Mouse (Mus musculus) limb, embryonic 11.5 days (tissue): Measurements from ENCODE around the gene H2-Aa. TPM values are rescaled to one million over a fixed set of nuclear protein-coding genes. Genes with fewer than 3 reads are reported as not detected.

ENCODE experiments used
- ATAC-seq: fragments of 200-750 bp; cut with Nextera tagmentation; 2 replicates; pipeline ENCODE4 v1.8.0; 2017; ENCODE audit warnings: low read depth; ENCODE audit not compliant: insufficient number of reproducible peaks, low FRiP score, low TSS enrichment
- DNase-seq: peaks from one replicate; pipeline ENCODE4 v3.0.0-alpha.2; 2015; ENCODE audit warnings: low spot score
- H3K27ac ChIP-seq: fragments of 300-500 bp; sonication (generic); replicated peaks from 2 replicates; pipeline ENCODE4 v1.5.1; 2014; ENCODE audit warnings: low read depth, mild to moderate bottlenecking, low read length
- H3K27me3 ChIP-seq: fragments of 300-500 bp; sonication (generic); 2 replicates; pipeline ENCODE4 v1.6.1; 2014; ENCODE audit warnings: mild to moderate bottlenecking, low read length, mixed read lengths; ENCODE audit not compliant: control insufficient read depth, insufficient read depth
- H3K36me3 ChIP-seq: fragments of 300-500 bp; sonication (generic); 2 replicates; pipeline ENCODE4 v1.6.1; 2014; ENCODE audit warnings: mild to moderate bottlenecking, low read length, moderate library complexity, mixed read lengths; ENCODE audit not compliant: control insufficient read depth, insufficient read depth
- H3K4me1 ChIP-seq: fragments of 300-500 bp; sonication (generic); 2 replicates; pipeline ENCODE4 v1.6.1; 2014; ENCODE audit warnings: low read length, mixed read lengths; ENCODE audit not compliant: control insufficient read depth, insufficient read depth
- H3K4me2 ChIP-seq: fragments of 300-500 bp; sonication (generic); 2 replicates; pipeline ENCODE4 v1.6.1; 2014; ENCODE audit warnings: low read depth, mild to moderate bottlenecking, moderate library complexity; ENCODE audit not compliant: severe bottlenecking
- H3K4me3 ChIP-seq: fragments of 300-500 bp; sonication (generic); 2 replicates; pipeline ENCODE4 v1.5.1; 2014; ENCODE audit warnings: low read depth, low read length
- H3K9ac ChIP-seq: fragments of 300-500 bp; sonication (generic); 2 replicates; pipeline ENCODE4 v1.6.1; 2014; ENCODE audit warnings: mild to moderate bottlenecking, low read length
- H3K9me3 ChIP-seq: fragments of 300-500 bp; sonication (generic); 2 replicates; pipeline ENCODE4 v1.6.1; 2016; ENCODE audit warnings: low read length; ENCODE audit not compliant: control insufficient read depth
- WGBS: fragments of 180-500 bp; shearing (Covaris S2); extraction: QIAGEN DNeasy Blood & Tissue Kit; methylation state at CpG from one replicate; pipeline ENCODE4 v1.1.7; 2014; 5-methylcytosine and 5-hydroxymethylcytosine counted together
- polyA plus RNA-seq: library from polyadenylated mRNA; unstranded; fragments of >200 nt; fragmentation: Nextera tagmentation; extraction: Ambion mirVana; gene quantifications from 2 replicates; pipeline ENCODE4 v1.2.1, GENCODE M21; 2014

The H2-Aa gene
- polyA plus RNA-seq, 1 experiment from 2014 or later: not detected

DNA sequence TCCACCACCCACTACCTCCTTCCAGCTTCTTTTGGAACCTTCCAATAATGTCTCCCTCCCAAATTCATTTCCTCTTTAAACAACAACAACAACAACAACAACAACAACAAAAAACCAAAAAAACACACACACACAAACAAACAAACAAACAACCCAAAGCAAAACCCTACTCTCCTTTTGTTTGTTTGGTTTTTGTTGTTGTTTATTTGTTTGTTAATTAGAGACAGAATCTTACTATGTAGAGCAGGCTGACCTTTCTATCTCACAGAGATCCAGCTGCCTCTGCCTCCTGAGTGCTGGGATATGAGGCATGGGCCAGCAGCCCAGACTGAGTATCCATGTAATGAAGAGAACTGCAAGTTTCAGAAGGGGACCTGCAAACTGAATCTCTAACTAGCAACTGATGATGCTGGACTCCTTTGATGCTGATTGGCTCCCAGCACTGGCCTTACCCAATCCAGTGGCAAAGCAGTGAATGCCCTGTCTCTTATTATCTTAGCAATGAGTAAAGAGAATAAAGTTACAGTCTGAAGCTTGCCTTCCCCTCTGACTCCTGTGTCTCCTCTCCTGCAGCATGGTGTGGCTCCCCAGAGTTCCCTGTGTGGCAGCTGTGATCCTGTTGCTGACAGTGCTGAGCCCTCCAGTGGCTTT, 17.9 kb upstream of the H2-Aa start, which contains the start of gene H2-Eb1:
Gene H2-Eb1, plus strand, starts transcription at position 488 of the 651 bp plus-strand sequence.
- no peaks in the 10 kb centered on the region for H3K4me1 ChIP-seq
- no peak within 1 kb of the TSS for H3K27ac ChIP-seq
- H3K9me3 ChIP-seq: no peaks in the 10 kb centered on the region
- ATAC-seq (peak; percentile 39; the same call in 1 of the 2 replicates), DNase-seq (peak; percentile 84)
- H3K4me2 ChIP-seq: no peak within 1 kb of the TSS
- no peaks in the 10 kb centered on the region for H3K36me3 ChIP-seq
- no peaks in the 10 kb centered on the region for H3K27me3 ChIP-seq
- no peak within 1 kb of the TSS for H3K4me3 ChIP-seq
- no peak within 1 kb of the TSS for H3K9ac ChIP-seq

DNA sequence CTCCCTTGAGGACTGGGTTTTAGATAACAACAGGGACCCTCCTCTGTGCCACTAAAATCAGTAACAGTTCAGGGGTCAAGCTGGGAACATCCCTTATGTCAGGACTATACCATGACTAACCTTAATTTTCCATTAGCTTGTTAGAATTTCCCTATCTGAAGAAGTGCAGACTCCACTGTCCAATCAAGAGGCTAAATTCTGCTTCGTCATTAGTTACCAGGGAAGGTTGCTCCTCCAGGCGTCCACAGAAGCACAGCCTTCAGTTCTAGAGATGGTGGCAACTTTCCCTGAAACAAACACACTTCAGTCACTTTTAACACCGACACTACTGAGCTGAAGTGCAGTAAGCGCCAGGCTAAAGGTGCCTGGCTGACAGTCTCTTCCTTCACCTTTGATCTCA, 17.1 kb upstream of the H2-Aa start:
- Histone ChIP-seq H3K27me3 (no peaks in the 10 kb centered on the region), H3K9ac (no peak overlapping the region), H3K4me1 (no peaks in the 10 kb centered on the region), H3K27ac (no peak overlapping the region), H3K36me3 (no peaks in the 10 kb centered on the region), H3K4me2 (no peak overlapping the region), H3K9me3 (no peaks in the 10 kb centered on the region), H3K4me3 (no peak overlapping the region)
- DNase-seq (peak; percentile 39), ATAC-seq (no peak)
- 12% methylated on average over 4 of the region's 4 CpGs for WGBS

DNA sequence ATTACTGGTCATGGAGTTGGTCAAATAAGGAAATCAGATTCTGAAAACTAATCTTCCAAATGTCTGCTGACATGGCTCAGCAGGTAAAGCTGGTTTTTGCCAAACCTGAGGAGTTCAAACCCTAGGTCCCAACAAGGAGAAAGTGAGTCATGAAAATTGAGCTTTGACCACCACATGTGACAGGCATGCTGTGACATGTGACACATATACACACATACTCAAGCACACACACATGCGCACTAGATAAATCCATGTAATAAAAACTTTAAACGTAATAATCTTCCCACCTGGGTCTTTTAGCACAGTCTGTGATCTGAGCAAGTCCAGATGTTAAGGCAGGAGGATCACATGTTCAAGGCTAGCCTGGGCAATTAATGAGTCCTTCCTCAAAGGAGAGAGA, 16.2 kb upstream of the H2-Aa start:
- Histone ChIP-seq H3K27ac (no peak overlapping the region), H3K9ac (no peak overlapping the region), H3K27me3 (no peaks in the 10 kb centered on the region), H3K4me3 (no peak overlapping the region), H3K4me2 (no peak overlapping the region), H3K4me1 (no peaks in the 10 kb centered on the region), H3K36me3 (no peaks in the 10 kb centered on the region), H3K9me3 (no peaks in the 10 kb centered on the region)
- DNase-seq (no peak), ATAC-seq (no peak)
- WGBS: 76% methylated on average over 2 of the region's 2 CpGs

DNA sequence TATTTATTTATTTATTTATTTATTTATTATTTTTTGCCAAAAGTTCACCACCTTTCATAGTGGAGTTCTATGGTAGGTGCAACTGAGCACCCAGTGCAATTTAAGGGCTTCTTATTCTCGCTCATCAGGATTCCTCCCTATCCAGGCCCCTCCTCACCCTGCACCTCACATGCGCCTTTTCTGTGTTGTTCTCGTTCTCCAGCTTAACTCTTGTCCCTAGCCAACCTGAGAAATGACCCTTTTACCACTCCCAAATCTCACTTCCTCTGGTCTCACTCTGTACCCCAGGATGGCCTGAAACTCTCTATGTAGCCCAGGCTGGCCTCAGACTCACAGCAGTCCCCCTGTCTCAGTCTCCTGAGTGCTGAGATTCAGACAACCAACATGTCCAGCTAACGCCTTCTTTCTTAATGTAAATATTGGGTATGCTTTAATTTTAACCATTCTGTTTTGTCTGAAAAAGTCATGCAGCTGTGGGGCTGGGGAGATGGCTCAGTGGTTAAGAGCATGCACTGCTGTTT, 14.1 kb upstream of the H2-Aa start:
- WGBS: 89% methylated on average over 4 of the region's 4 CpGs
- no peak overlapping the region for H3K4me3 ChIP-seq
- no peaks in the 10 kb centered on the region for H3K27me3 ChIP-seq
- no peak overlapping the region for H3K9ac ChIP-seq
- ATAC-seq (no peak), DNase-seq (no peak)
- no peaks in the 10 kb centered on the region for H3K36me3 ChIP-seq
- H3K9me3 ChIP-seq: no peaks in the 10 kb centered on the region
- no peaks in the 10 kb centered on the region for H3K4me1 ChIP-seq
- H3K4me2 ChIP-seq: no peak overlapping the region
- no peak overlapping the region for H3K27ac ChIP-seq

DNA sequence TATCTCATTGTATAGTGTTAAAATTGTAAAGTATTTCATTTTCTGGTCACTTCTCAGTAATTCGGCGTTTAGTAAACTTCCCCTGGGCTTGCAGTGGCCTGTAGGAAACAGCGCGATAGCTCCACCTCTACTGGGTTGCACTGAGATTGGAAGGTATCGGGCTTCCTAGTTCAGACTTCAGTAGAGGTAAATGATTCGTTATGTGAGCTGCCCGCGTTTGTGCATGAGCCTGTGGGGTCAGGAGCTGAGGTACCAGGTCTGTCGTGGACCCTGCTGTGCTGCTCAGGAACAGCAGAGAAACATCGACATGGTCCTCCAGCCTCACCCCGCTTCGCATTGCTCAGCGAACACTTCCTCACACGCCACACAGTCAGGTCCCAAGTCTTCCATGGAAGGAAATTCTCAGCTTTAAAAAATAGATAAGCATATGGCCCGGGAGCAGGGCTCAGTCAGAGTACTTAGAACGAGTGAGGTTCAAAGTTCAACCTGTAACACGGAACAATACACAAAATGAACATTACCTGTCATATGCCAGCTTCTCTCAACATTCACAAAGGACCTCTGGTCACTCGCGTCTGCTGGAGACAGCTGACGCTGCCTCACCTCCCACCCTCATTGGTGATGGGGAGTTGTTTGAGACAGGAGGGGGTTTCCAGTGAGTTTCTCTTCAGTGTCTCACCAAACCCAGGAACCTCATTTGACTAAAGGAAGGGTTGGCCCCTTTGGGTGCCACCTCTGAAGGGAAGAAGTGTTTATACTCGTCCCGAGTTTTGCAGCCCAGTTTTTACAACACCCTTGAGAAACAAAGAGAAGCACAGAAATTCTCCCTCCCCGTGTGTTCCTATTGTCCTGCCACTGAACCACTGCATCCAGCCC, 13.3 kb upstream of the H2-Aa start:
- H3K4me1 ChIP-seq: no peaks in the 10 kb centered on the region
- no peaks in the 10 kb centered on the region for H3K36me3 ChIP-seq
- WGBS: 74% methylated on average over 23 of the region's 23 CpGs
- no peak overlapping the region for H3K4me2 ChIP-seq
- H3K27me3 ChIP-seq: no peaks in the 10 kb centered on the region
- no peak overlapping the region for H3K27ac ChIP-seq
- no peak overlapping the region for H3K4me3 ChIP-seq
- H3K9me3 ChIP-seq: no peaks in the 10 kb centered on the region
- DNase-seq (no peak), ATAC-seq (no peak)
- no peak overlapping the region for H3K9ac ChIP-seq

DNA sequence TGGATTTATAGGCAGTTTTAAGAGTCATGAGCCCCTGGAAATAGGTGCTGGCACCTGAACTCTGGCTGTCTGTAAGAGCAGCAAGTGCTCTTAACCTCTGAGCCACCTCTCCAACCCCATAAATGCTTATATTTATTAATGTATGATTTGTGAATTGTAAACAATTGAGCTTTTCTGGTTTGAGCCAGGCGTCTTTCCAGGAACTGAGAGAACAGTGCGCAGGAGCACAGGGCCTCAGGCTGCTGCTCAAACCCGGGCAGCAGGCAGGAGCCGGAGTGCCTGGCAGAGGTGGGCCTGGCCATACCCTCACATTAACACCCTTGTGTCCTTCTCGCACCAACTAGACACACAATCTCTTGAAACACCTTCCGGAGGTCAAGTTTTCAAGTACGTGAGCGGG, 12.4 kb upstream of the H2-Aa start:
- DNase-seq: no peak
- Histone ChIP-seq H3K27ac (no peak overlapping the region), H3K36me3 (no peaks in the 10 kb centered on the region), H3K27me3 (no peaks in the 10 kb centered on the region), H3K4me2 (no peak overlapping the region), H3K4me1 (no peaks in the 10 kb centered on the region), H3K9me3 (no peaks in the 10 kb centered on the region), H3K4me3 (no peak overlapping the region), H3K9ac (no peak overlapping the region)
- no peak for ATAC-seq
- 92% methylated on average over 8 of the region's 8 CpGs for WGBS

DNA sequence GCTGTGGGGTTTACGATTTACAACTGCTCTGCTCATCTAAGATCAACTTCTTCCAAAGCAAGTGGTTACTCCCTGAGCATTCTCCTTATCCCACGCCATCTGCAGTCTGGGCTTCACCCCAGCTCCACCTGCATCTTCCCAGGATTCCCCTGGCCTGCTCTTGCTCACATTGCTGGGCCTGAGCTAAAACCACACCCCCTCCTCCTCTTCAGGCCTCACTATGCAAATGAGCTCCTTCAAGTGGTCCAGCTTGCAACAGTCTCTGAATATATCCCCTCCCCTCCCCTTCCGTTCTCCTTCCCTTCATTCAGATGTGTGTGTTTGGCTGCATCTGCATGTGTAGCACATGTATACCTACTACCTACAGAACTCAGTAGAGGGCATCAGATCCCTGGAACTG, 11.7 kb upstream of the H2-Aa start:
- Histone ChIP-seq H3K27ac (no peak overlapping the region), H3K4me2 (no peak overlapping the region), H3K9me3 (no peaks in the 10 kb centered on the region), H3K4me3 (no peak overlapping the region), H3K36me3 (no peaks in the 10 kb centered on the region), H3K27me3 (no peaks in the 10 kb centered on the region), H3K4me1 (no peaks in the 10 kb centered on the region), H3K9ac (no peak overlapping the region)
- WGBS: 64% methylated on average over 3 of the region's 3 CpGs
- DNase-seq (no peak), ATAC-seq (no peak)

DNA sequence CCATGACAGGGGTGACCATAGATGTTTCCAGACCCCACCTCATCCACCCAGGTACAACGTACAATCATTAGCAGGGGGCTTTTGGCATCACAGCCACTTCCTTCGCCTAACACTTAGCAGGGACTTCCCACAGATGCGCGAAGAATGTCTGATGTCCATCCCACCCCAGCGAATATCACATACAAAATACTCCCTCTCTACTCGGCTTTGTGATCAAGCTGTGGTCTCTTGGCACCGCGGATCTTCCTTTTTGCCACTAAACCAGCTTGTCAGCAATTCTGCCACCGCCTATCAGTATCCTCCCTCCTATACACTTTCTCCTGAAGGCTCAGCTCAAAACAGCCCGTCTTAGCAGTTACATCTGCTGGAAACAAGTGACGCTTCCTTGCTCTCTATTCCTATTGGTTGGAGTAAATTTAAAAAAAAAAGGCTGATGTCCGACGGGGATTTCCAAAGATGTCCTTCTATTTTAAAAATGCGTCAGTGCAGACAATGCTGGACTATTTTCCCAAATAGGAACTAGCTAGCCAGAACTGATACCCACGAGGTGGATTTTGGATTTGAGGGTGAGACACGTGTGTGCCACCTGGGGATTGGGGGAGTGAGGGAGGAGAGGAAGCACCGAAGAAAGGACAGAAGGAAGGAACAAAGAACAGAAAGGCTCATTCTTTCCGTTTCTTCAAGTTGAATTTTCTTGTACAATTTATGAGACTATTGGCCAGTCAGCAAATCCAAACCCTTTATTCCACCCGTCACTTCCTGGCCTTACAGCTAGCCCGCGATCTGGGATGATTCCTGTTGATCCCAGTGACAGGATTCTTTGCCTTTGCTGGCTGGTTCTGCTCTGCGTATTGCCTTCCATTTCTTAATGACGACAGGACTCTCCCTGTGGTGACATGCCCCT, 8.5 kb upstream of the H2-Aa start:
- WGBS: 25% methylated on average over 23 of the region's 23 CpGs
- DNase-seq (peak; percentile 48), ATAC-seq (no peak)
- 0 out of 2 replicates have a peak, but pooled peaks cover 3% of the 10 kb centered on the region for H3K4me1 ChIP-seq
- no peaks in the 10 kb centered on the region for H3K27me3 ChIP-seq
- no peaks in the 10 kb centered on the region for H3K36me3 ChIP-seq
- no peak overlapping the region for H3K9ac ChIP-seq
- no peaks in the 10 kb centered on the region for H3K9me3 ChIP-seq
- no peak overlapping the region for H3K27ac ChIP-seq
- peak overlapping the region; percentile 42 for H3K4me2 ChIP-seq
- H3K4me3 ChIP-seq: no peak overlapping the region
